Mouse (Mus musculus) intestine, embryonic 14.5 days (tissue): ENCODE data around the gene Lsp1. TPM values are rescaled to one million over a fixed set of nuclear protein-coding genes. Genes with fewer than 3 reads are reported as not detected.
A peak's percentile ranks its signal among the peaks of the same experiment; 100 is the strongest.

Source experiments
- ATAC-seq: fragments of 200-750 bp; cut with Nextera tagmentation; replicated peaks from 2 replicates; pipeline ENCODE4 v1.8.0; 2017; ENCODE audit warnings: low read depth, moderate number of reproducible peaks, moderate TSS enrichment, moderate library complexity; ENCODE audit not compliant: low FRiP score, low TSS enrichment
- DNase-seq: peaks from one replicate; pipeline ENCODE4 v3.0.0-alpha.2; 2018; ENCODE audit warnings: low spot score
- H3K27ac ChIP-seq: fragments of 300-500 bp; sonication (generic); 2 replicates; pipeline ENCODE4 v1.5.1; 2014; ENCODE audit warnings: low read depth, mild to moderate bottlenecking, control low read depth
- H3K27me3 ChIP-seq: fragments of 300-500 bp; sonication (generic); replicated peaks from 2 replicates; pipeline ENCODE4 v1.6.1; 2014; ENCODE audit warnings: low read length, control low read depth; ENCODE audit not compliant: control insufficient read depth, insufficient read depth
- H3K36me3 ChIP-seq: fragments of 300-500 bp; sonication (generic); 2 replicates; pipeline ENCODE4 v1.6.1; 2014; ENCODE audit warnings: low read length, control low read depth; ENCODE audit not compliant: control insufficient read depth, insufficient read depth
- H3K4me1 ChIP-seq: fragments of 300-500 bp; sonication (generic); replicated peaks from 2 replicates; pipeline ENCODE4 v1.6.1; 2014; ENCODE audit warnings: low read length, control low read depth, mixed read lengths; ENCODE audit not compliant: control insufficient read depth, insufficient read depth
- H3K4me2 ChIP-seq: fragments of 300-500 bp; sonication (generic); 2 replicates; pipeline ENCODE4 v1.6.1; 2014; ENCODE audit warnings: low read length
- H3K4me3 ChIP-seq: fragments of 300-500 bp; sonication (generic); 2 replicates; pipeline ENCODE4 v1.5.1; 2014; ENCODE audit warnings: low read depth, low read length, control low read depth, mixed read lengths
- H3K9ac ChIP-seq: fragments of 300-500 bp; sonication (generic); 2 replicates; pipeline ENCODE4 v1.6.1; 2014; ENCODE audit warnings: mild to moderate bottlenecking, low read length
- H3K9me3 ChIP-seq: fragments of 300-500 bp; sonication (generic); 2 replicates; pipeline ENCODE4 v1.6.1; 2016; ENCODE audit warnings: low read length, control low read depth; ENCODE audit not compliant: control insufficient read depth
- WGBS: fragments of 180-500 bp; shearing (Covaris S2); extraction: QIAGEN DNeasy Blood & Tissue Kit; methylation state at CpG from one replicate; pipeline ENCODE4 v1.1.7; 2014; 5-methylcytosine and 5-hydroxymethylcytosine counted together
- polyA plus RNA-seq: library from polyadenylated mRNA; unstranded; fragments of >200 nt; fragmentation: Nextera tagmentation; extraction: Ambion mirVana; gene quantifications from 2 replicates; pipeline ENCODE4 v1.2.1, GENCODE M21; 2014

Lsp1 gene
- polyA plus RNA-seq, 1 experiment from 2014 or later, result 145 TPM

DNA sequence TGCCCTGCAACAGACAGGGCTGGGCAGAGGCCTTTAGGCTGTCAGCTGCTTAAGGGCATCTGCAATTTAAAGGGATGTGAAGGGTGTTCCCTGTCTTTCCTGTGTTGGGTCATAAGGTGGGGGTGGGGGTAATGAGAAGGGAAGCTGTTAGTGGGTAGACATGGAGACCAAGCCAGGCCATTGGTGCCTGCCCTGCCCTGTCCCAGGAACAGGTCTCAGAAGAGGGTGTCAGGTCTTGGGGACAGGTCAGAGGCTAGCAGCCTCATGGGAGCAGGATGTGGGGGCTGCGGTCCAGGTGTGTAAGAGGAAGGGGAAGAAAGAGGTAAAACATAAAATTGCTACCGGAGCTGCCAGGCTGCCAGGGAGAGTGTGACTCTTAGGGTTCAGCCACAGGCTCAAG, 837 bp downstream of the Lsp1 start:
- no peak overlapping the region for H3K9ac ChIP-seq
- WGBS, result 78% methylated on average over 2 of the region's 2 CpGs

DNA sequence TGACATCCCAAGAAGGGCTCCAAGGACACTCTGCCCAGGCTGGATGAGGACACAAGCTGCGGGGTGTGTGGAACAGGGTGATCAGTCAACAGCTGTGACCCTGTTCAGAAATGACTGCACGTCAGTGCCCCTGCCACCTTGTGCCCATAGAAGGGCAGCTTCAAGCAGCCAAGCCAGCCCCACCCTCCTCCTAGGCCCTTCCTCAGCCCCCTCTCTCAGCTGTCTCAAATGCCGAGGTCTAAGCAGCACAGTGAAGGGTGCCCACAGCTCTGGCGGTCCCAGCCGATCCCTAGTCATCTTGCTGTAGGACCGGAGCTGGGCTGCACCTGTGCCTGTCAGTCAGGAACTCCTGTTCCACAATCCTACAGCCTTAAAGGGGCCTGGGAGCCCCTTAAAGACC, 1.6 kb downstream of the Lsp1 start:
- Histone ChIP-seq H3K27me3 (no peaks in the 10 kb centered on the region), H3K9ac (no peak overlapping the region), H3K36me3 (no peaks in the 10 kb centered on the region), H3K27ac (no peak overlapping the region), H3K9me3 (no peaks in the 10 kb centered on the region), H3K4me3 (no peak overlapping the region), H3K4me2 (no peak overlapping the region), H3K4me1 (peaks cover 17% of the 10 kb centered on the region)
- ATAC-seq (no peak), DNase-seq (no peak)
- 80% methylated on average over 6 of the region's 6 CpGs for WGBS

More for the DNA sequence above, 837 bp downstream of the Lsp1 start:
- Histone ChIP-seq H3K36me3 (no peaks in the 10 kb centered on the region), H3K27me3 (no peaks in the 10 kb centered on the region), H3K9me3 (no peaks in the 10 kb centered on the region), H3K4me1 (peaks cover 25% of the 10 kb centered on the region), H3K27ac (no peak overlapping the region), H3K4me3 (no peak overlapping the region), H3K4me2 (no peak overlapping the region)
- ATAC-seq (no peak), DNase-seq (no peak)

DNA sequence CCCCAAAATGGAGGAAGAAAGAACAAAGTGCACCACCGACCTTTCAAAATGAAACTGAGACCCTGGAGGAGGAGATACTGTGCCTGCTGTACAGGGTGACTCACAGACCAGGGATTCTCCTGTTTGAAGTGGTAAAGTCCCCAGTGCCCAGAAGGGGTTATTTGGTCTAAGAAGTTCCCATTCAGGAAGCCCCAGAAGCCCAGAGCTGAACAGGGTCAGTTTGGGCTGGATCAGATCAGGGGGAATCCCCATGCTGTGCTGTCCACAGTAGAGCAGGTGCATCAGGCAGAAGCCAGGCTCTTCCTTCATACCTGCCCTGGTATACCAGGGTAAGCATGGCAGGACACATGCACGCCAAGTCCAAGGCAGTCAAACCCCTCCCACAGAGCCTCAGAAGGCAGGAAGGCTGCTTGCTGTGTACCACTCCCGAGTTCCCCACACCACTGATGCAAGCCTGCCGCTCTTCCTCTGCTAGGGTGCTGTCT, 2.0 kb downstream of the Lsp1 start:
- ATAC-seq, result no peak
- DNase-seq, result peak; percentile 49
- no peak overlapping the region for H3K9ac ChIP-seq

DNA sequence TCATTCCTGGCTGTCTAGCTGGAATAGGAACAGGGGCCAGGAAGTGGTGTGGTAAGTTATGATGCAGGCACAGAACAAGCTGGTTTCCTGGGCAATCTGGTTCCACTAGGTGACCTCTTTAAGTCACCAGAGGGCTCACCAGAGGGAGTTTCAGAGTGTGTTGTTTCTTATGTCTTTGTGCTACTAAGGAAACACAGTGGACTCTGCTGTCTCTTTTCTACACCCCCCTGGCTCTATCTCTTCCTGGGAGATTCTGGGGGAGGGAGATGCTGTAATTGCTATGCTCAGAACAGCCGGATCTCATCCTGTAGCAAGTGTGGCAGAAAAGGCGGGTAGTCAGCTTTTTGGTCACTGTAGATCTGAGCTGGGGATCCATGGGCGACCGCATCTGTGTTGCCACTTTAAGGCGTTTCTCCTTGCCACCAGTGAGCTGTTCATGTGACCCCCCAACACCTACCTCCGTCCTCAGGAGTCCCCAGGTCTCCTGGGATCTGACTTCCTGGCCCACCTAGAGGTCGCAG, 9.6 kb downstream of the Lsp1 start:
- H3K27ac ChIP-seq, result peak overlapping the region; percentile 96
- no peak overlapping the region for H3K4me3 ChIP-seq
- 70% methylated on average over 7 of the region's 7 CpGs for WGBS
- H3K36me3 ChIP-seq, result no peaks in the 10 kb centered on the region
- H3K4me2 ChIP-seq, result no peak overlapping the region
- no peaks in the 10 kb centered on the region for H3K27me3 ChIP-seq
- no peak overlapping the region for H3K9ac ChIP-seq
- peaks cover 48% of the 10 kb centered on the region for H3K4me1 ChIP-seq
- H3K9me3 ChIP-seq, result no peaks in the 10 kb centered on the region
- ATAC-seq (no peak), DNase-seq (peak; percentile 51)

More for the DNA sequence above, 2.0 kb downstream of the Lsp1 start:
- Histone ChIP-seq H3K4me2 (no peak overlapping the region), H3K4me1 (peaks cover 13% of the 10 kb centered on the region), H3K27me3 (no peaks in the 10 kb centered on the region), H3K36me3 (no peaks in the 10 kb centered on the region), H3K4me3 (no peak overlapping the region), H3K27ac (no peak overlapping the region), H3K9me3 (no peaks in the 10 kb centered on the region)
- WGBS, result 72% methylated on average over 4 of the region's 4 CpGs

DNA sequence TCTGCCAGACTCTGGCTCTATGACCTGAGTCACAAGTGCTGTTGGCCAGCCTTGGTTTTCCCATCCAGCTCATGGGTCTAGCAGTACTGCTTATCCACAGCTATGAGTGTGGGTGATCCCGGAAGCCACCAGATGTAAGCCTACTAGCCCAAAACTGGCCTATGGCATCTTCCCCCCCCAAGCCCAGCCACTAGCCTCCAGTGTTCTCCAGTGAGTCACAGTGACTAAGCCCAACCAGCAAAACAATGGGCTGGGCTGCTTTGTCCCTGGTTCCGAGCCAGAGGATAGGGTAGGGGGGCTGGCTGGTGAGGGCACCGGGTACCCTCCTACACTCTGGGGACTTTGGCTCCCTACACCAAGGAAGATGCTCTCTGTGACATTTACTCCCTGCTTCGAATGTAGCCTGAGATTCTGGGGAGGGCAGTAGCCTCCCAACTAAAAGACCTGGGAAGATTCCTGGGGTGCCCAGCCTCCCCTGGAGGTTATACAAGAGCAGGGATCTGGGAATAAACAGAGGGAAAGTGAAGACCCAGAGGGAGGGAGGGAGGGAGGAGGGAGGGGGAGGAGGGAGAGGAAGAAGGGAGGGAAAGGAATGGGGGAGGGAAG, 10.3 kb downstream of the Lsp1 start:
- peak; percentile 83 for DNase-seq
- H3K27ac ChIP-seq, result peak overlapping the region; percentile 96
- H3K4me2 ChIP-seq, result peak overlapping the region; percentile 46
- H3K4me3 ChIP-seq, result no peak overlapping the region
- H3K4me1 ChIP-seq, result peaks cover 55% of the 10 kb centered on the region
- no peaks in the 10 kb centered on the region for H3K27me3 ChIP-seq
- peak; percentile 41; the same call in 1 of the 2 replicates for ATAC-seq
- H3K9me3 ChIP-seq, result no peaks in the 10 kb centered on the region
- H3K36me3 ChIP-seq, result no peaks in the 10 kb centered on the region
- WGBS, result 19% methylated on average over 4 of the region's 4 CpGs
- no peak overlapping the region; the same call in 1 of the 2 replicates for H3K9ac ChIP-seq

DNA sequence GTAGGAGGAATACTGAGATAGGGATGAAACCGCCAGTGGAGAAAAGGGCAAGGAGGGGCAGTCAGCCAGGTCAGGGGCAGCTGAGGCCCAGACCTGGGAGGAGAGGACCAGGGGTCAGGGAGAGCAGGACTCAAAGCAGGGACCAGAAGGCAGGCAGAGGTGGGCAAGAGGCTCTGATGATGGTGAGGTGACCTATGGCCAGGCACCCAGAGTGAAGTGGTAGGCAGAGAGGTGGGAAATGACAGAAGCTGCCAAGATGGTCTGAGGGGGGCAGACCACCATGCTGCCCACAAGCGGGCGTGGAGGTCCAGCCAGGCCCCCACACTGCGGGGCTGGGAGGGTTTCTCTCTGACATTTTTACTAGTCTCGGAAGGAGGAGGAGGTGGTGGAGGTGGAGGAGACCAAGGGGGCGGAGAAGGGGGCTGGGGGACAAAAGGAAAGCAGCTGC, 10.8 kb downstream of the Lsp1 start:
- H3K4me2 ChIP-seq, result peak overlapping the region; percentile 46
- 13% methylated on average over 6 of the region's 6 CpGs for WGBS

DNA sequence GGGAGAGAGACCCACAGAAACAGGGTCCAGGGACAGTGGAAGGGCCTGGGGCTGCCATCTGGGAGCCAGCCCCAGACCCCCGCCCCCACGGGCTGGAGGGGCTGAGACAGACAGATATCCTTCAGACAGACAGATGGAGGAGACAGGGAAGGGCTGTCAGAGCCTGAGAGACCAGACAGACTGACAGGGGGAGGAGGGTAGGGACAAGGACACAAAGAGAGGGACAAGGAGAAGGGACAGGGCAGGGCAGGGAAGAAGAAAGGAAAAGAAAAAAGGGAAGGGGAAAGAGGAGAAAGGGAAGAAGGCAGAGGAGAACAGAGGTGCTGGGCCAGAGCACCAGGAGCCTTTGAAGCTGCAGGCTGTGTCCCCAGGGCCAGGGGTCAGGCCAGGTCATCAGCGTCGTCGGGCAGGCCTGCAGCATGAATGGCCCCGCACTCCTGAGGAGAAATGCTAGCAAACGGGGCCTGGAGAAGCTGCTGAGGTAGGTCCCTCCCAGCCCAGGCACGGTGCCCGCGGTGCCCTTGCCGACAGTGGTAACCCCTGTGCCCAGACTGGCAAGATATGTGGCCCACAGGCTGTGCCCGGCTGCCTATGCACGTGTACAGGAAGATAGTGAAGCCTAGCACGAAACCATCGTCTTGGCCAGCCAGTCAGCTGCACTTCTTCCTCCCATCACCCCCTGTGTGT, 11.4 kb downstream of the Lsp1 start:
- peak overlapping the region; percentile 39 for H3K4me3 ChIP-seq
- peak; percentile 16 for ATAC-seq
- peak overlapping the region; percentile 46 for H3K4me2 ChIP-seq
- peaks cover 58% of the 10 kb centered on the region for H3K4me1 ChIP-seq
- peak overlapping the region; percentile 87 for H3K9ac ChIP-seq
- peak; percentile 51 for DNase-seq
- no peaks in the 10 kb centered on the region for H3K9me3 ChIP-seq
- H3K27ac ChIP-seq, result peak overlapping the region; percentile 96
- 33% methylated on average over 15 of the region's 15 CpGs for WGBS
- no peaks in the 10 kb centered on the region for H3K27me3 ChIP-seq
- peaks cover 7% of the 10 kb centered on the region; the same call in 1 of the 2 replicates for H3K36me3 ChIP-seq

More for the DNA sequence above, 10.8 kb downstream of the Lsp1 start:
- H3K27me3 ChIP-seq, result no peaks in the 10 kb centered on the region
- peak overlapping the region; percentile 39 for H3K4me3 ChIP-seq
- DNase-seq, result peak; percentile 61
- peaks cover 1% of the 10 kb centered on the region; the same call in 1 of the 2 replicates for H3K36me3 ChIP-seq
- peaks cover 58% of the 10 kb centered on the region for H3K4me1 ChIP-seq
- peak overlapping the region; percentile 87 for H3K9ac ChIP-seq
- no peaks in the 10 kb centered on the region for H3K9me3 ChIP-seq
- peak overlapping the region; percentile 96 for H3K27ac ChIP-seq
- ATAC-seq, result peak; percentile 25

DNA sequence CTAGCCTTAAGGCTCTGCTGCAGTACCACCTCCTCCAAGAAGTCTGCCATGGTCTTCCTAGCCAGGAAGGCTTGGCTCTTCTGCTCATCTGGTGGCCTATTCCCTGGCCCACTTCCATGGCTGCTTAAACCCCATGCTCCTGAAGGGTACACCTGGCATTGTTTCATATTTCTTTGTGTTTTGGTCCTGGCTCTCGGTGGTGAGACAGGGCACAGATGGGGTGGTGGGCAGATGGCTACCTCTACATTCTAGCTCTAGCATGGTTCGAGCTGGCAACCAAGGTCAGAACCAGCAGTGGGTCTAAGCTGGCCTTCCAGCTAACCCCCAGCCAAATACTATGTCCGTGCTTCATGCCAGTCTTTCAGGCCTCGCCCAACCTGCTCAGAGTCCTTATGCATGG, 12.3 kb downstream of the Lsp1 start:
- peak overlapping the region; percentile 39 for H3K4me3 ChIP-seq
- H3K4me1 ChIP-seq, result peaks cover 62% of the 10 kb centered on the region
- H3K36me3 ChIP-seq, result peaks cover 14% of the 10 kb centered on the region; the same call in 1 of the 2 replicates
- H3K27ac ChIP-seq, result peak overlapping the region; percentile 96
- H3K9me3 ChIP-seq, result no peaks in the 10 kb centered on the region
- H3K4me2 ChIP-seq, result peak overlapping the region; percentile 46
- peak; percentile 51 for DNase-seq
- peak overlapping the region; percentile 87 for H3K9ac ChIP-seq
- WGBS, result 83% methylated on average over 4 of the region's 4 CpGs
- ATAC-seq, result no peak
- no peaks in the 10 kb centered on the region for H3K27me3 ChIP-seq
